Mouse (Mus musculus) olfactory bulb, adult 2 months (tissue): ENCODE results near the gene Olfr676.
"Not testable (repeated sequence)": the region's sequence is repeated elsewhere in the genome, so short reads cannot be mapped to it uniquely, and the experiment has no call there.

Experiments
- CTCF ChIP-seq: fragments of 200-500 bp; IDR thresholded peaks from 2 replicates; pipeline ENCODE4 v1.5.1; 2012; ENCODE audit warnings: low read depth, mild to moderate bottlenecking, low read length, moderate library complexity; ENCODE audit not compliant: insufficient read depth
- POLR2A ChIP-seq: fragments of 200-500 bp; IDR thresholded peaks from 2 replicates; pipeline ENCODE4 v1.6.1; 2012; ENCODE audit warnings: mild to moderate bottlenecking, low read depth, low read length, moderate library complexity; ENCODE audit not compliant: insufficient read depth

DNA sequence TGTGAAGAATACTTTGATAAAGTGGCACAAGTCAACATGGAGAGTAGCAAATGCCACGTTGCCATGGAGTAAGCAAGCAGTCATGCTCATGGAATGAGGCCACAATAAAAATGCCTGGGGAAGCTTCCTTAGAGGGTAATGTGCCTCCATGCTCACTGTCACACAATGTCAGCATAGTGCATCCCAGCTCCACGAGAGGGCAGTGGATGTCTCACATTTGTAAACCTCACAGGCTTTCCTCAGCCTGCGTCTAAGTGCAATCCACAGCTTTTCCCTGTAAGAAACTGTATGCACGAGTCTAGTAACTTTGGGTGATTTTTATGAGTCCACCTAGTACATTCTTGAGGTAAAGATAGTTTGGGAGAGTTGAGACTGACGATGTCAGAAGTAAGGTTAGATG is 1.3 kb downstream of the Olfr676 start:
- not testable (repeated sequence) for TF ChIP-seq CTCF, POLR2A
